Mouse (Mus musculus) kidney, embryonic 14.5 days (tissue): ENCODE measurements around the gene Stx2. TPM values are rescaled to one million over a fixed set of nuclear protein-coding genes. Genes with fewer than 3 reads are reported as not detected.

Experiments
- ATAC-seq: fragments of 200-750 bp; cut with Nextera tagmentation; 2 replicates; pipeline ENCODE4 v1.8.0; 2017; ENCODE audit warnings: moderate number of reproducible peaks, mild to moderate bottlenecking, moderate TSS enrichment, moderate library complexity; ENCODE audit not compliant: low FRiP score, low TSS enrichment
- H3K27ac ChIP-seq: fragments of 300-500 bp; sonication (generic); 2 replicates; pipeline ENCODE4 v1.5.1; 2014; ENCODE audit warnings: low read depth, mild to moderate bottlenecking, low read length, moderate library complexity, mixed read lengths
- H3K27me3 ChIP-seq: fragments of 300-500 bp; sonication (generic); 2 replicates; pipeline ENCODE4 v1.6.1; 2014; ENCODE audit warnings: mild to moderate bottlenecking, low read length; ENCODE audit not compliant: control insufficient read depth, insufficient read depth
- H3K36me3 ChIP-seq: fragments of 300-500 bp; sonication (generic); 2 replicates; pipeline ENCODE4 v1.6.1; 2014; ENCODE audit warnings: low read length, mixed read lengths; ENCODE audit not compliant: control insufficient read depth, insufficient read depth
- H3K4me1 ChIP-seq: fragments of 300-500 bp; sonication (generic); 2 replicates; pipeline ENCODE4 v1.6.1; 2014; ENCODE audit warnings: low read length, mixed read lengths; ENCODE audit not compliant: control insufficient read depth, insufficient read depth
- H3K4me2 ChIP-seq: fragments of 300-500 bp; sonication (generic); replicated peaks from 2 replicates; pipeline ENCODE4 v1.6.1; 2014; ENCODE audit warnings: low read depth, mild to moderate bottlenecking, low read length
- H3K4me3 ChIP-seq: fragments of 300-500 bp; sonication (generic); 2 replicates; pipeline ENCODE4 v1.5.1; 2014; ENCODE audit warnings: mild to moderate bottlenecking, low read length
- H3K9ac ChIP-seq: fragments of 300-500 bp; sonication (generic); 2 replicates; pipeline ENCODE4 v1.6.1; 2014; ENCODE audit warnings: low read depth, mild to moderate bottlenecking, low read length, moderate library complexity
- H3K9me3 ChIP-seq: fragments of 300-500 bp; sonication (generic); 2 replicates; pipeline ENCODE4 v1.6.1; 2016; ENCODE audit warnings: low read length; ENCODE audit not compliant: control insufficient read depth
- WGBS: fragments of 180-500 bp; shearing (Covaris S2); extraction: QIAGEN DNeasy Blood & Tissue Kit; methylation state at CpG from one replicate; pipeline ENCODE4 v1.1.7; 2014; 5-methylcytosine and 5-hydroxymethylcytosine counted together
- polyA plus RNA-seq: library from polyadenylated mRNA; unstranded; fragments of >200 nt; fragmentation: Nextera tagmentation; extraction: Ambion mirVana; gene quantifications from 2 replicates; pipeline ENCODE4 v1.2.1, GENCODE M21; 2014

Stx2 gene
- 18.1 and 29.5 TPM in 2 replicates for polyA plus RNA-seq

- no peaks in the 10 kb centered on the region for H3K9me3 ChIP-seq
- H3K36me3 ChIP-seq, result no peaks in the 10 kb centered on the region; the same call in 1 of the 2 replicates
- under 1% methylated on average over 39 of the region's 39 CpGs for WGBS
- H3K9ac ChIP-seq, result peak within 1 kb of the TSS; percentile 81
- H3K4me2 ChIP-seq, result peak within 1 kb of the TSS; percentile 54
- H3K4me3 ChIP-seq, result peak within 1 kb of the TSS; percentile 76
- peak; percentile 94 for ATAC-seq
- peak within 1 kb of the TSS; percentile 67 for H3K27ac ChIP-seq
- no peaks in the 10 kb centered on the region for H3K27me3 ChIP-seq
- peaks cover 12% of the 10 kb centered on the region; the same call in 1 of the 2 replicates for H3K4me1 ChIP-seq
Measured at GRCm38 (mm10) chr5:129008412-129008826, at the start of gene Stx2. Gene Stx2 (minus strand): TSS chr5:129008574.

GRCm38 (mm10) chr5:129054675-129055284 is 46.4 kb upstream of the Stx2 start:
- H3K27ac ChIP-seq, result no peak overlapping the region
- H3K4me2 ChIP-seq, result no peak overlapping the region
- peak; percentile 54; the same call in 1 of the 2 replicates for ATAC-seq
- H3K9me3 ChIP-seq, result no peaks in the 10 kb centered on the region
- no peak overlapping the region for H3K4me3 ChIP-seq
- 58% methylated on average over 9 of the region's 9 CpGs for WGBS
- H3K9ac ChIP-seq, result no peak overlapping the region
- H3K27me3 ChIP-seq, result no peaks in the 10 kb centered on the region
- H3K4me1 ChIP-seq, result no peaks in the 10 kb centered on the region
- no peaks in the 10 kb centered on the region for H3K36me3 ChIP-seq

DNA sequence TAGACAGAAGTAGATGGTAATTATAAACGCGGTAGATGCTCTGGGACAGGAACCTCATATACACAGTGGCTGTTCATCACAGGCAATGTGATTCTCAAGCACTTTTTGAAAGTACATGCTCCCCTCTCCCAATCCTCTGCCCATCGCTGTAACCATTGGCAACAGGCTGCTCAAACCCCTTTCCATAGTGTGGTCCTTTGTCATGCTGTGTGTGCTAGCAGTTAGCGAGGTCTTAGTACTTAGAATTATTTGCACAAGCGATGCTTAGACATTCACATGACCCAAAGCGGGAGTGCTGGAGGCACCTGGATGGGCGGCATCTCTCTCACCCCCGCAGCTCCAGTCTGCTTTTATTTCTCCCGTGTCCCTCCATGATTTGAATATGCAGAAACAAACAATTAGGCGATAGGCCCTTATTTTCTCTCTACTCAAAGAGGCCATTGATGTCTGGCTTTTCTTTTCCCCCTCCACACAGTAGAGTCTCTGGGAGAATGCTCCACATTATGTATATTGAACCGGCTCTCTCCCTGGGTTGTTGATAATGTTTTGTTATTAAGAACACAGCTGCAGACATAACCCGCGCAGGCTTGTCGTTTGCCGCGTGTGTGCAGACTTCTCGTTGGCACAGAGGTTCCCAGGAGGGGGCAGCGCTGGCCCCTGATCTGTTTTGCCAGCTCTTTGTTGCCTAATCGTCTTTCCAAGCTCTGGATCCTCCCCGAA is 44.4 kb upstream of the Stx2 start:
- WGBS, result 49% methylated on average over 20 of the region's 20 CpGs
- no peak overlapping the region for H3K27ac ChIP-seq
- ATAC-seq, result no peak
- no peaks in the 10 kb centered on the region for H3K9me3 ChIP-seq
- no peaks in the 10 kb centered on the region for H3K27me3 ChIP-seq
- no peaks in the 10 kb centered on the region for H3K4me1 ChIP-seq
- H3K4me2 ChIP-seq, result no peak overlapping the region
- H3K36me3 ChIP-seq, result no peaks in the 10 kb centered on the region
- no peak overlapping the region for H3K9ac ChIP-seq
- H3K4me3 ChIP-seq, result no peak overlapping the region

DNA sequence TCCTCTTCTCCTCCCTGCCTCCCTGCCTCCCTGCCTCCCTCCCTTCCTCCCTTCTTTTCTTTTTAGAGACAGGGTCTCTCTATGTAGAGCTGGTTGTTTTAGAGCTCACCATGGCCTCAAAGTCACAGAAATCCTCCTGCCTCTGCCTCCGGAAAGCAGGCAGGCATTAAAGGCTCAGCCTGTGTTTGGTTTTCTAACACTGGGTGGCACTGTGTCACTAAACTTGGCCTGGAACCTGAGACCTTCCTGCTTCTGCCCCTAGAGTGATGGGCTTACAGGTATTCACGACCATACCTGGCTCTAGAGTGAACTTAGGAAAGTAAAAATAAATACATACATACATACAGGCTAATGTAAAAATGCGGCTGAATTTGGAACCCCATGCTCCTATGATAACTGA is 43.5 kb upstream of the Stx2 start:
- Histone ChIP-seq H3K4me1 (no peaks in the 10 kb centered on the region), H3K27ac (no peak overlapping the region), H3K27me3 (no peaks in the 10 kb centered on the region), H3K9me3 (no peaks in the 10 kb centered on the region), H3K4me3 (no peak overlapping the region), H3K9ac (no peak overlapping the region), H3K36me3 (no peaks in the 10 kb centered on the region), H3K4me2 (no peak overlapping the region)
- ATAC-seq, result no peak
- WGBS, result 87% methylated on average over 3 of the region's 3 CpGs

DNA sequence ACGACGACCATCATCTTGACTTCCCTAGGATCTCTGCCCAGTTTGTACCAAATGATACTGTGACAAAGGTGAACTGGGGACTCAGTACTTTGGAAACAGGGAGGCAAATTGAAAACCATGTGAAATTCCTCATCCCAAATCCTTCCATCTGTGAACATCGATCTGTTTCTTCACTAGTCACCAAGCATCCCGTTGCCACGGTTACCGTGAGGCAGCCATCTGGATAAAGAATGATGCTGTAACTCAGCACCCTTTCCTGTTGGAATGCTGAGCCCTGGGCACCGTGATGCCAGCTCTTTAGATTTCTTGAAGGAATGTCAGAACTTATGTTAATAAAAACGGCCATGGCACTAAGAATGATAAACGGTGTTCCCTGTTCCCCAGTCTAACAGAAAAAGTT is 41.0 kb upstream of the Stx2 start:
- H3K4me1 ChIP-seq, result no peaks in the 10 kb centered on the region
- H3K27ac ChIP-seq, result no peak overlapping the region
- no peaks in the 10 kb centered on the region for H3K36me3 ChIP-seq
- no peak overlapping the region for H3K4me2 ChIP-seq
- no peaks in the 10 kb centered on the region for H3K27me3 ChIP-seq
- no peak overlapping the region for H3K9ac ChIP-seq
- 80% methylated on average over 9 of the region's 9 CpGs for WGBS
- ATAC-seq, result no peak
- no peak overlapping the region for H3K4me3 ChIP-seq
- H3K9me3 ChIP-seq, result no peaks in the 10 kb centered on the region

- H3K27me3 ChIP-seq, result no peaks in the 10 kb centered on the region
- H3K36me3 ChIP-seq, result no peaks in the 10 kb centered on the region
- WGBS, result 62% methylated on average over 26 of the region's 26 CpGs
- no peak overlapping the region for H3K9ac ChIP-seq
- ATAC-seq, result no peak
- no peaks in the 10 kb centered on the region for H3K9me3 ChIP-seq
- no peaks in the 10 kb centered on the region for H3K4me1 ChIP-seq
- H3K4me2 ChIP-seq, result no peak overlapping the region
- H3K4me3 ChIP-seq, result no peak overlapping the region
- H3K27ac ChIP-seq, result no peak overlapping the region
Measured at GRCm38 (mm10) chr5:129045641-129046580, 37.5 kb upstream of the Stx2 start.

- no peak for ATAC-seq
- no peak overlapping the region for H3K27ac ChIP-seq
- H3K4me2 ChIP-seq, result no peak overlapping the region
- no peak overlapping the region for H3K4me3 ChIP-seq
- no peaks in the 10 kb centered on the region for H3K27me3 ChIP-seq
- 72% methylated on average over 7 of the region's 7 CpGs for WGBS
- no peak overlapping the region for H3K9ac ChIP-seq
- H3K36me3 ChIP-seq, result no peaks in the 10 kb centered on the region
- H3K4me1 ChIP-seq, result no peaks in the 10 kb centered on the region
- H3K9me3 ChIP-seq, result no peaks in the 10 kb centered on the region
Measured at GRCm38 (mm10) chr5:129037739-129038138, 29.4 kb upstream of the Stx2 start.

- WGBS, result 87% methylated on average over 5 of the region's 5 CpGs
- no peaks in the 10 kb centered on the region for H3K36me3 ChIP-seq
- H3K27ac ChIP-seq, result no peak overlapping the region
- H3K4me2 ChIP-seq, result no peak overlapping the region
- no peak overlapping the region for H3K9ac ChIP-seq
- ATAC-seq, result no peak
- no peaks in the 10 kb centered on the region for H3K27me3 ChIP-seq
- H3K4me3 ChIP-seq, result no peak overlapping the region
- H3K9me3 ChIP-seq, result no peaks in the 10 kb centered on the region
- H3K4me1 ChIP-seq, result no peaks in the 10 kb centered on the region
Measured at GRCm38 (mm10) chr5:129036678-129037077, 28.3 kb upstream of the Stx2 start.
